Mouse (Mus musculus): ENCODE data around the gene Tor1aip2.

Gene Tor1aip2

GRCm38 (mm10) chr1:156041451-156042241 is 6.4 kb downstream of the Tor1aip2 start:
- no peak for DNase-seq

- no peak for DNase-seq
These were observed 7.3 kb downstream of the Tor1aip2 start for GRCm38 (mm10) chr1:156042481-156042880.

- DNase-seq: peak; percentile 68
These were observed 7.8 kb downstream of the Tor1aip2 start for GRCm38 (mm10) chr1:156043027-156043426.

- DNase-seq: no peak
These were observed 9.0 kb downstream of the Tor1aip2 start for GRCm38 (mm10) chr1:156044211-156044611.

- DNase-seq: peak; percentile 71 to 75
These were observed 11.5 kb downstream of the Tor1aip2 start for GRCm38 (mm10) chr1:156046688-156047087.

- DNase-seq: no peak
These were observed 23.0 kb downstream of the Tor1aip2 start for GRCm38 (mm10) chr1:156058207-156058606.

- DNase-seq: no peak
These were observed 27.0 kb downstream of the Tor1aip2 start for GRCm38 (mm10) chr1:156062193-156062592.

GRCm38 (mm10) chr1:156066133-156066532 is 30.9 kb downstream of the Tor1aip2 start:
- DNase-seq: no peak

- DNase-seq: no peak
These were observed 34.9 kb downstream of the Tor1aip2 start for GRCm38 (mm10) chr1:156070106-156070505.

GRCm38 (mm10) chr1:156073169-156073821 is 38.1 kb downstream of the Tor1aip2 start:
- DNase-seq: no peak

GRCm38 (mm10) chr1:156074575-156074974 is 39.4 kb downstream of the Tor1aip2 start:
- no peak for DNase-seq

GRCm38 (mm10) chr1:156076474-156076873 is 41.3 kb downstream of the Tor1aip2 start:
- DNase-seq: no peak

- DNase-seq: no peak
These were observed 42.5 kb downstream of the Tor1aip2 start for GRCm38 (mm10) chr1:156077655-156078054.

GRCm38 (mm10) chr1:156084603-156085002 is 49.4 kb downstream of the Tor1aip2 start:
- no peak for DNase-seq

- DNase-seq: peak; percentile 36 to 63
These were observed 50.6 kb downstream of the Tor1aip2 start for GRCm38 (mm10) chr1:156085770-156086169.

GRCm38 (mm10) chr1:156087586-156087985 is 52.4 kb downstream of the Tor1aip2 start:
- DNase-seq: no peak

GRCm38 (mm10) chr1:156089561-156089960 is 54.4 kb downstream of the Tor1aip2 start:
- DNase-seq: no peak

GRCm38 (mm10) chr1:156090042-156090441 is 54.8 kb downstream of the Tor1aip2 start:
- no peak for DNase-seq

- no peak for DNase-seq
These were observed 56.6 kb downstream of the Tor1aip2 start for GRCm38 (mm10) chr1:156091811-156092210.

- DNase-seq: no peak
These were observed 68.6 kb downstream of the Tor1aip2 start for GRCm38 (mm10) chr1:156103763-156104162.

- DNase-seq: no peak
These were observed 70.2 kb downstream of the Tor1aip2 start for GRCm38 (mm10) chr1:156105381-156105780.

GRCm38 (mm10) chr1:156107424-156107823 is 72.2 kb downstream of the Tor1aip2 start:
- DNase-seq: no peak

GRCm38 (mm10) chr1:156108400-156108799 is 73.2 kb downstream of the Tor1aip2 start:
- DNase-seq: no peak

- no peak for DNase-seq
These were observed 75.9 kb downstream of the Tor1aip2 start for GRCm38 (mm10) chr1:156111090-156111489.
